Mouse (Mus musculus) skeletal muscle tissue, postnatal 0 days (tissue): ENCODE data around the gene Sema3f. TPM values are rescaled to one million over a fixed set of nuclear protein-coding genes. Genes with fewer than 3 reads are reported as not detected.

Source experiments
- polyA plus RNA-seq: library from polyadenylated mRNA; unstranded; fragments of >200 nt; fragmentation: Nextera tagmentation; extraction: Ambion mirVana; gene quantifications from 2 replicates; pipeline ENCODE4 v1.2.1, GENCODE M21; 2015

The Sema3f gene
- 2.2 and 2.3 TPM in 2 replicates for polyA plus RNA-seq

DNA sequence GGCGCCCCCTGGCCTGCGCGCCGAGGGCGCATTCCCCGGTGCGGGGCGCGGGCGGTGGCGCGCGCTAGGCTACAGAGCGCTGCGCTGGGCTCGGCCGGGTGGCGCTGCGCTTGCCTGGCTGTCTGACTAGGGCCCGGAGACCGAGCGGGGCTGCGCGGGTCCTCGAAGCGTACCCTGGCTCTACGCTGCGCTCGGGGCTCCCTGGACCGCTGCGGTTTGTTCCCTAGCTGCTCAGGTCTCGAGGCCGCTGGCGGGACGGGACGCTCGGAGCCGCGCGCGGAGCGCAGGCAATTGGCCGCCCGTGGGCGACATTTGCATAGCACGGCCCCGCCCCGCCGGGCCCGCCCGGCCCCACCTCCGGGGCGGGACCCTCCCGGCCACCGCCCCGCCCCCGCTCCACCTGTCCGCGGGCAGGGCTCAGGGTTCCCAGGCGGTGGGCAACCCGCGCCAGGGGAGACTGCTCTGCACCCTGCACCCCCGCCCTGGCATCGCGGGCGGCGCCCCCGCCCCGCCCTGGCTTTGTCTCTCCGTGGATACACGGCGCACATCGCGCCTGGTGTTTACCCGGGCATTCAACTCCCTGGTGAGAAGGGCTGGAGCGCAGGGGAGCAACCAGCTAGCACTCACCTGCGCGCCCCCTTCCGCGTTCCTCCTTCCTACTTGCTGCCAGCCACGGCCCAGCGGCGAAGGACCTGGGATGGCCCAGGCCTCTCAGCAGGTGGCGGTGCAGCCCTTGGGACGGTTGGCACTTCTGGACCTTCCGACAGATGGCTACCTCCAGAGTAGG is at the start of gene Sema3f:
Gene Sema3f, minus strand, starts transcription at position 779 of the 787 bp plus-strand sequence.

GRCm38 (mm10) chr9:107679501-107679900 is 30.8 kb downstream of the Sema3f start, which contains the start of gene Gnat1:
Gnat1 (minus strand) TSS chr9:107679712.

GRCm38 (mm10) chr9:107669480-107669945 is 40.8 kb downstream of the Sema3f start, which contains the start of gene Slc38a3:
Slc38a3 (minus strand) TSS chr9:107669530.

GRCm38 (mm10) chr9:107635279-107636028 is 74.8 kb downstream of the Sema3f start, which contains the start of gene Gnai2:
Gnai2 (minus strand) TSS chr9:107635367.

Other genes starting within 250 kb of the Sema3f start
- gene Tmem115, start 176.5 kb downstream of the Sema3f start, polyA plus RNA-seq: 33.1 and 36.2 TPM in 2 replicates
- 8.3 and 10.3 TPM in 2 replicates for gene Cyb561d2, start 168.3 kb downstream of the Sema3f start, polyA plus RNA-seq
- gene Nprl2, start 168.2 kb downstream of the Sema3f start, polyA plus RNA-seq: 15.7 and 18.0 TPM in 2 replicates
- gene Zmynd10, start 163.2 kb downstream of the Sema3f start, polyA plus RNA-seq: 0.33 TPM in 1 of 2 replicates, not detected in the other
- 33.8 and 39.4 TPM in 2 replicates for gene Rassf1, start 158.9 kb downstream of the Sema3f start, polyA plus RNA-seq
- 34.6 and 34.7 TPM in 2 replicates for gene Tusc2, start 147.2 kb downstream of the Sema3f start, polyA plus RNA-seq
- gene Hyal2, start 142.5 kb downstream of the Sema3f start, polyA plus RNA-seq: 36.3 and 38.8 TPM in 2 replicates
- 4.3 and 5.2 TPM in 2 replicates for gene Hyal1, start 133.5 kb downstream of the Sema3f start, polyA plus RNA-seq
- gene Naa80, start 131.6 kb downstream of the Sema3f start, polyA plus RNA-seq: 18.0 and 18.3 TPM in 2 replicates
- gene Hyal3, start 129.7 kb downstream of the Sema3f start, polyA plus RNA-seq: 0.24 and 0.34 TPM in 2 replicates
- 32.7 and 34.9 TPM in 2 replicates for gene Ifrd2, start 122.8 kb downstream of the Sema3f start, polyA plus RNA-seq
- 24.9 and 27.5 TPM in 2 replicates for gene Sema3b, start 101.2 kb downstream of the Sema3f start, polyA plus RNA-seq
- gene Gnai2, start 75.1 kb downstream of the Sema3f start, polyA plus RNA-seq: 200 and 252 TPM in 2 replicates
- gene Slc38a3, start 40.9 kb downstream of the Sema3f start, polyA plus RNA-seq: 1.5 and 2.5 TPM in 2 replicates
- 0.32 and 1.1 TPM in 2 replicates for gene Gnat1, start 30.8 kb downstream of the Sema3f start, polyA plus RNA-seq
- gene Rbm5, start 60.5 kb upstream of the Sema3f start, polyA plus RNA-seq: 66.5 and 71.1 TPM in 2 replicates
- 24.1 and 26.4 TPM in 2 replicates for gene Rbm6, start 162.8 kb upstream of the Sema3f start, polyA plus RNA-seq
- gene Mon1a, start 177.7 kb upstream of the Sema3f start, polyA plus RNA-seq: 5.9 and 6.6 TPM in 2 replicates
- gene Mst1r, start 196.4 kb upstream of the Sema3f start, polyA plus RNA-seq: 2.4 and 3.3 TPM in 2 replicates
- gene Actl11, start 218.0 kb upstream of the Sema3f start, polyA plus RNA-seq: not detected in 2 replicates
- gene Camkv, start 225.2 kb upstream of the Sema3f start, polyA plus RNA-seq: 0.43 and 0.68 TPM in 2 replicates
- 3.4 and 4.0 TPM in 2 replicates for gene Traip, start 239.7 kb upstream of the Sema3f start, polyA plus RNA-seq